Mouse (Mus musculus): ENCODE data around the gene Pik3r2. TPM values are rescaled to one million over a fixed set of nuclear protein-coding genes. Genes with fewer than 3 reads are reported as not detected.
A peak's percentile ranks its signal among the peaks of the same experiment; 100 is the strongest.
"Not testable (repeated sequence)": the region's sequence is repeated elsewhere in the genome, so short reads cannot be mapped to it uniquely, and the experiment has no call there.

The Pik3r2 gene
- polyA plus RNA-seq (2015; fragmentation: Nextera tagmentation; extraction: Ambion mirVana), result 56.1 and 56.8 TPM in 2 replicates

- H3K27ac ChIP-seq, result peak within 1 kb of the TSS; percentile 99
- H3K4me2 ChIP-seq, result peak within 1 kb of the TSS; percentile 85
- H3K36me3 ChIP-seq, result peaks cover 39% of the 10 kb centered on the region
- ATAC-seq (ENCODE audit: borderline replicate concordance, extremely low read depth, low FRiP score, low TSS enrichment), result peak; percentile 92
- H3K27me3 ChIP-seq, result no peaks in the 10 kb centered on the region
- H3K9me3 ChIP-seq, result no peaks in the 10 kb centered on the region
- peak within 1 kb of the TSS; percentile 84 for H3K4me3 ChIP-seq
- under 1% methylated on average over 94 of the region's 94 CpGs for WGBS
- H3K9ac ChIP-seq, result peak within 1 kb of the TSS; percentile 96
- H3K4me1 ChIP-seq, result peaks cover 48% of the 10 kb centered on the region
Measured at GRCm38 (mm10) chr8:70776496-70777444, at the start of gene Pik3r2. Pik3r2 (minus strand) TSS chr8:70776713.

GRCm38 (mm10) chr8:70825816-70826215, 49.3 kb upstream of the Pik3r2 start:
- Histone ChIP-seq H3K27ac (no peak overlapping the region), H3K4me2 (no peak overlapping the region), H3K9ac (no peak overlapping the region), H3K4me1 (peaks cover 10% of the 10 kb centered on the region), H3K4me3 (no peak overlapping the region), H3K36me3 (no peaks in the 10 kb centered on the region), H3K9me3 (no peaks in the 10 kb centered on the region), H3K27me3 (0 out of 2 replicates have a peak, but pooled peaks cover 4% of the 10 kb centered on the region)
- WGBS, result 78% methylated on average over 8 of the region's 8 CpGs
- no peak for ATAC-seq (ENCODE audit: borderline replicate concordance, extremely low read depth, low FRiP score, low TSS enrichment)

- H3K36me3 ChIP-seq, result no peaks in the 10 kb centered on the region
- no peak overlapping the region for H3K27ac ChIP-seq
- H3K9me3 ChIP-seq, result no peaks in the 10 kb centered on the region
- peaks cover 21% of the 10 kb centered on the region for H3K4me1 ChIP-seq
- 84% methylated on average over 7 of the region's 7 CpGs for WGBS
- H3K4me3 ChIP-seq, result no peak overlapping the region
- no peak overlapping the region for H3K9ac ChIP-seq
- H3K4me2 ChIP-seq, result no peak overlapping the region
- no peak for ATAC-seq (ENCODE audit: borderline replicate concordance, extremely low read depth, low FRiP score, low TSS enrichment)
- peaks cover 12% of the 10 kb centered on the region; the same call in 1 of the 2 replicates for H3K27me3 ChIP-seq
Measured at GRCm38 (mm10) chr8:70823802-70824201, 47.3 kb upstream of the Pik3r2 start.

GRCm38 (mm10) chr8:70822594-70822993, 46.1 kb upstream of the Pik3r2 start:
- ATAC-seq (ENCODE audit: borderline replicate concordance, extremely low read depth, low FRiP score, low TSS enrichment); H3K9me3 ChIP-seq; H3K36me3 ChIP-seq; H3K27ac ChIP-seq; H3K9ac ChIP-seq; H3K4me3 ChIP-seq; H3K4me2 ChIP-seq: not testable (repeated sequence)
- WGBS, result 76% methylated on average over 3 of the region's 3 CpGs
- peaks cover 15% of the 10 kb centered on the region; the same call in 1 of the 2 replicates for H3K27me3 ChIP-seq
- peaks cover 21% of the 10 kb centered on the region for H3K4me1 ChIP-seq

- H3K27ac ChIP-seq, result no peak overlapping the region
- no peak for ATAC-seq (ENCODE audit: borderline replicate concordance, extremely low read depth, low FRiP score, low TSS enrichment)
- H3K36me3 ChIP-seq, result no peaks in the 10 kb centered on the region
- 34% methylated on average over 11 of the region's 11 CpGs for WGBS
- no peak overlapping the region for H3K4me3 ChIP-seq
- no peak overlapping the region for H3K4me2 ChIP-seq
- no peaks in the 10 kb centered on the region for H3K9me3 ChIP-seq
- H3K9ac ChIP-seq, result no peak overlapping the region
- peaks cover 24% of the 10 kb centered on the region for H3K4me1 ChIP-seq
- H3K27me3 ChIP-seq, result peaks cover 20% of the 10 kb centered on the region
Measured at GRCm38 (mm10) chr8:70821992-70822391, 45.5 kb upstream of the Pik3r2 start.

- WGBS, result 17% methylated on average over 30 of the region's 30 CpGs
- Histone ChIP-seq H3K27ac (no peak overlapping the region), H3K4me3 (no peak overlapping the region), H3K36me3 (no peaks in the 10 kb centered on the region), H3K9ac (no peak overlapping the region), H3K4me1 (peaks cover 29% of the 10 kb centered on the region), H3K9me3 (no peaks in the 10 kb centered on the region), H3K27me3 (peaks cover 26% of the 10 kb centered on the region), H3K4me2 (no peak overlapping the region)
- no peak; the same call in 1 of the 2 replicates for ATAC-seq (ENCODE audit: borderline replicate concordance, extremely low read depth, low FRiP score, low TSS enrichment)
Measured at GRCm38 (mm10) chr8:70821399-70821962, 45.0 kb upstream of the Pik3r2 start.

GRCm38 (mm10) chr8:70820101-70820935, 43.8 kb upstream of the Pik3r2 start:
- 3% methylated on average over 31 of the region's 31 CpGs for WGBS
- peak; percentile 81 for ATAC-seq (ENCODE audit: borderline replicate concordance, extremely low read depth, low FRiP score, low TSS enrichment)
- peak overlapping the region; percentile 46 for H3K4me2 ChIP-seq
- H3K9ac ChIP-seq, result no peak overlapping the region
- no peaks in the 10 kb centered on the region for H3K9me3 ChIP-seq
- H3K4me1 ChIP-seq, result peaks cover 29% of the 10 kb centered on the region
- peak overlapping the region; percentile 20 for H3K4me3 ChIP-seq
- H3K36me3 ChIP-seq, result no peaks in the 10 kb centered on the region
- H3K27me3 ChIP-seq, result peaks cover 37% of the 10 kb centered on the region
- peak overlapping the region; percentile 53 for H3K27ac ChIP-seq

GRCm38 (mm10) chr8:70816679-70817078, 40.2 kb upstream of the Pik3r2 start:
- Histone ChIP-seq H3K36me3 (no peaks in the 10 kb centered on the region), H3K27me3 (peaks cover 44% of the 10 kb centered on the region), H3K9ac (no peak overlapping the region), H3K4me2 (peak overlapping the region; percentile 50), H3K4me3 (peak overlapping the region; percentile 17), H3K9me3 (no peaks in the 10 kb centered on the region), H3K27ac (no peak overlapping the region), H3K4me1 (peaks cover 23% of the 10 kb centered on the region)
- no peak; the same call in 1 of the 2 replicates for ATAC-seq (ENCODE audit: borderline replicate concordance, extremely low read depth, low FRiP score, low TSS enrichment)
- 7% methylated on average over 30 of the region's 30 CpGs for WGBS

- Histone ChIP-seq H3K27me3 (peaks cover 31% of the 10 kb centered on the region), H3K9ac (no peak overlapping the region), H3K4me2 (no peak overlapping the region), H3K36me3 (no peaks in the 10 kb centered on the region), H3K9me3 (no peaks in the 10 kb centered on the region), H3K4me3 (no peak overlapping the region), H3K4me1 (peaks cover 8% of the 10 kb centered on the region), H3K27ac (no peak overlapping the region)
- ATAC-seq (ENCODE audit: borderline replicate concordance, extremely low read depth, low FRiP score, low TSS enrichment), result no peak
- WGBS, result 46% methylated on average over 4 of the region's 4 CpGs
Measured at GRCm38 (mm10) chr8:70812885-70813284, 36.4 kb upstream of the Pik3r2 start.

- H3K27ac ChIP-seq, result no peak overlapping the region
- peaks cover 5% of the 10 kb centered on the region for H3K4me1 ChIP-seq
- H3K9me3 ChIP-seq, result no peaks in the 10 kb centered on the region
- no peaks in the 10 kb centered on the region for H3K36me3 ChIP-seq
- ATAC-seq (ENCODE audit: borderline replicate concordance, extremely low read depth, low FRiP score, low TSS enrichment), result no peak
- no peak overlapping the region for H3K9ac ChIP-seq
- 33% methylated on average over 4 of the region's 4 CpGs for WGBS
- no peak overlapping the region for H3K4me2 ChIP-seq
- no peak overlapping the region for H3K4me3 ChIP-seq
- H3K27me3 ChIP-seq, result peaks cover 24% of the 10 kb centered on the region
Measured at GRCm38 (mm10) chr8:70812055-70812454, 35.5 kb upstream of the Pik3r2 start.

- Histone ChIP-seq H3K27me3 (peaks cover 14% of the 10 kb centered on the region; the same call in 1 of the 2 replicates), H3K4me1 (no peaks in the 10 kb centered on the region)
Measured at GRCm38 (mm10) chr8:70810962-70811680, 34.6 kb upstream of the Pik3r2 start.

More at GRCm38 (mm10) chr8:70810962-70811680, 34.6 kb upstream of the Pik3r2 start:
- Histone ChIP-seq H3K9me3 (no peaks in the 10 kb centered on the region), H3K4me3 (no peak overlapping the region), H3K9ac (no peak overlapping the region), H3K27ac (no peak overlapping the region), H3K4me2 (no peak overlapping the region), H3K36me3 (no peaks in the 10 kb centered on the region)
- no peak for ATAC-seq (ENCODE audit: borderline replicate concordance, extremely low read depth, low FRiP score, low TSS enrichment)
- 69% methylated on average over 20 of the region's 20 CpGs for WGBS
